Mouse (Mus musculus): ENCODE data around the gene Scn11a. TPM values are rescaled to one million over a fixed set of nuclear protein-coding genes. Genes with fewer than 3 reads are reported as not detected.
A peak's percentile ranks its signal among the peaks of the same experiment; 100 is the strongest.

The Scn11a gene
- total RNA-seq (2014; rRNA removed), result 0.47 and 0.60 TPM in 2 replicates
- 0.27 and 0.35 TPM in 2 replicates for polyA plus RNA-seq (2015; fragmentation: Nextera tagmentation; extraction: Ambion mirVana)

- no peak within 1 kb of the TSS for H3K9ac ChIP-seq (replicated peaks; ENCODE audit: low read length, poor library complexity, severe bottlenecking)
- no peak within 1 kb of the TSS for H3K27ac ChIP-seq (ENCODE audit: low read depth, low read length)
- no peaks in the 10 kb centered on the region for H3K36me3 ChIP-seq (ENCODE audit: insufficient read depth, low read length)
- no peak within 1 kb of the TSS for H3K4me3 ChIP-seq (ENCODE audit: low read depth, low read length)
- no peaks in the 10 kb centered on the region for H3K27me3 ChIP-seq (ENCODE audit: insufficient read depth, low read length)
- no peak within 1 kb of the TSS for H3K4me2 ChIP-seq (ENCODE audit: low read depth, low read length, poor library complexity, severe bottlenecking)
- no peak for TF ChIP-seq CTCF (IDR thresholded peaks at IDR 0.05)
- DNase-seq (ENCODE audit: low spot score) (no peak), ATAC-seq (ENCODE audit: low FRiP score) (no peak)
- no peaks in the 10 kb centered on the region for H3K4me1 ChIP-seq (ENCODE audit: insufficient read depth, low read length)
- 49% methylated on average over 4 of the region's 4 CpGs for WGBS
- no peaks in the 10 kb centered on the region for H3K9me3 ChIP-seq (ENCODE audit: low read length)
Observed at GRCm38 (mm10) chr9:119825297-119825696, at the start of gene Scn11a. Gene Scn11a (minus strand): TSS chr9:119825456.

- Histone ChIP-seq H3K27me3 (ENCODE audit: insufficient read depth, low read length) (no peaks in the 10 kb centered on the region), H3K9ac (replicated peaks; ENCODE audit: low read length, poor library complexity, severe bottlenecking) (no peak overlapping the region), H3K36me3 (ENCODE audit: insufficient read depth, low read length) (no peaks in the 10 kb centered on the region), H3K4me3 (ENCODE audit: low read depth, low read length) (no peak overlapping the region), H3K9me3 (ENCODE audit: low read length) (no peaks in the 10 kb centered on the region), H3K27ac (ENCODE audit: low read depth, low read length) (no peak overlapping the region), H3K4me1 (ENCODE audit: insufficient read depth, low read length) (peaks cover 8% of the 10 kb centered on the region; the same call in 1 of the 2 replicates), H3K4me2 (ENCODE audit: low read depth, low read length, poor library complexity, severe bottlenecking) (no peak overlapping the region)
- WGBS, result 73% methylated on average over 8 of the region's 8 CpGs
- TF ChIP-seq CTCF (IDR thresholded peaks at IDR 0.05), result no peak
- ATAC-seq (ENCODE audit: low FRiP score), result no peak
- DNase-seq (ENCODE audit: low spot score), result no peak
Observed at GRCm38 (mm10) chr9:119854170-119854569, 28.9 kb upstream of the Scn11a start.

- H3K4me1 ChIP-seq (ENCODE audit: insufficient read depth, low read length), result peaks cover 8% of the 10 kb centered on the region; the same call in 1 of the 2 replicates
- no peaks in the 10 kb centered on the region for H3K36me3 ChIP-seq (ENCODE audit: insufficient read depth, low read length)
- no peak overlapping the region for H3K9ac ChIP-seq (replicated peaks; ENCODE audit: low read length, poor library complexity, severe bottlenecking)
- ATAC-seq (ENCODE audit: low FRiP score), result peak; percentile 44; the same call in 1 of the 2 replicates
- TF ChIP-seq CTCF (IDR thresholded peaks at IDR 0.05), result peak; percentile 60
- H3K27me3 ChIP-seq (ENCODE audit: insufficient read depth, low read length), result no peaks in the 10 kb centered on the region
- DNase-seq (ENCODE audit: low spot score), result peak; percentile 38
- H3K4me2 ChIP-seq (ENCODE audit: low read depth, low read length, poor library complexity, severe bottlenecking), result no peak overlapping the region
- peak overlapping the region; percentile 47 for H3K27ac ChIP-seq (ENCODE audit: low read depth, low read length)
- 64% methylated on average over 2 of the region's 2 CpGs for WGBS
- no peak overlapping the region for H3K4me3 ChIP-seq (ENCODE audit: low read depth, low read length)
- H3K9me3 ChIP-seq (ENCODE audit: low read length), result no peaks in the 10 kb centered on the region
Observed at GRCm38 (mm10) chr9:119853071-119853846, 28.0 kb upstream of the Scn11a start.

- Histone ChIP-seq H3K36me3 (ENCODE audit: insufficient read depth, low read length) (no peaks in the 10 kb centered on the region), H3K9ac (replicated peaks; ENCODE audit: low read length, poor library complexity, severe bottlenecking) (no peak overlapping the region), H3K9me3 (ENCODE audit: low read length) (no peaks in the 10 kb centered on the region), H3K4me3 (ENCODE audit: low read depth, low read length) (no peak overlapping the region), H3K27ac (ENCODE audit: low read depth, low read length) (peak overlapping the region; percentile 47), H3K27me3 (ENCODE audit: insufficient read depth, low read length) (no peaks in the 10 kb centered on the region), H3K4me1 (ENCODE audit: insufficient read depth, low read length) (peaks cover 8% of the 10 kb centered on the region; the same call in 1 of the 2 replicates), H3K4me2 (ENCODE audit: low read depth, low read length, poor library complexity, severe bottlenecking) (no peak overlapping the region)
- 54% methylated on average over 10 of the region's 10 CpGs for WGBS
- TF ChIP-seq CTCF (IDR thresholded peaks at IDR 0.05), result peak; percentile 58
- peak; percentile 49 for ATAC-seq (ENCODE audit: low FRiP score)
- DNase-seq (ENCODE audit: low spot score), result peak; percentile 80
Observed at GRCm38 (mm10) chr9:119852347-119853030, 27.2 kb upstream of the Scn11a start.

- 13% methylated on average over 8 of the region's 8 CpGs for WGBS
- ATAC-seq (ENCODE audit: low FRiP score) (no peak), DNase-seq (ENCODE audit: low spot score) (no peak)
- Histone ChIP-seq H3K27me3 (ENCODE audit: insufficient read depth, low read length) (no peaks in the 10 kb centered on the region), H3K9me3 (ENCODE audit: low read length) (no peaks in the 10 kb centered on the region), H3K4me1 (ENCODE audit: insufficient read depth, low read length) (peaks cover 8% of the 10 kb centered on the region; the same call in 1 of the 2 replicates), H3K27ac (ENCODE audit: low read depth, low read length) (no peak overlapping the region), H3K4me2 (ENCODE audit: low read depth, low read length, poor library complexity, severe bottlenecking) (no peak overlapping the region), H3K4me3 (ENCODE audit: low read depth, low read length) (no peak overlapping the region), H3K36me3 (ENCODE audit: insufficient read depth, low read length) (no peaks in the 10 kb centered on the region), H3K9ac (replicated peaks; ENCODE audit: low read length, poor library complexity, severe bottlenecking) (no peak overlapping the region)
- no peak for TF ChIP-seq CTCF (IDR thresholded peaks at IDR 0.05)
Observed at GRCm38 (mm10) chr9:119849214-119849613, 24.0 kb upstream of the Scn11a start.

GRCm38 (mm10) chr9:119848671-119849070 is 23.4 kb upstream of the Scn11a start:
- Histone ChIP-seq H3K4me1 (ENCODE audit: insufficient read depth, low read length) (peaks cover 8% of the 10 kb centered on the region; the same call in 1 of the 2 replicates), H3K27ac (ENCODE audit: low read depth, low read length) (no peak overlapping the region), H3K4me2 (ENCODE audit: low read depth, low read length, poor library complexity, severe bottlenecking) (no peak overlapping the region), H3K9me3 (ENCODE audit: low read length) (no peaks in the 10 kb centered on the region), H3K4me3 (ENCODE audit: low read depth, low read length) (no peak overlapping the region), H3K27me3 (ENCODE audit: insufficient read depth, low read length) (no peaks in the 10 kb centered on the region), H3K9ac (replicated peaks; ENCODE audit: low read length, poor library complexity, severe bottlenecking) (no peak overlapping the region), H3K36me3 (ENCODE audit: insufficient read depth, low read length) (no peaks in the 10 kb centered on the region)
- ATAC-seq (ENCODE audit: low FRiP score), result no peak
- 24% methylated on average over 7 of the region's 7 CpGs for WGBS
- no peak for TF ChIP-seq CTCF (IDR thresholded peaks at IDR 0.05)
- no peak for DNase-seq (ENCODE audit: low spot score)

Measured in midbrain, postnatal 0 days (tissue).